Mouse (Mus musculus): ENCODE results near the gene Nelfb. TPM values are rescaled to one million over a fixed set of nuclear protein-coding genes. Genes with fewer than 3 reads are reported as not detected.

The Nelfb gene
- polyA plus RNA-seq, 1 experiment: 91.3 TPM

DNA sequence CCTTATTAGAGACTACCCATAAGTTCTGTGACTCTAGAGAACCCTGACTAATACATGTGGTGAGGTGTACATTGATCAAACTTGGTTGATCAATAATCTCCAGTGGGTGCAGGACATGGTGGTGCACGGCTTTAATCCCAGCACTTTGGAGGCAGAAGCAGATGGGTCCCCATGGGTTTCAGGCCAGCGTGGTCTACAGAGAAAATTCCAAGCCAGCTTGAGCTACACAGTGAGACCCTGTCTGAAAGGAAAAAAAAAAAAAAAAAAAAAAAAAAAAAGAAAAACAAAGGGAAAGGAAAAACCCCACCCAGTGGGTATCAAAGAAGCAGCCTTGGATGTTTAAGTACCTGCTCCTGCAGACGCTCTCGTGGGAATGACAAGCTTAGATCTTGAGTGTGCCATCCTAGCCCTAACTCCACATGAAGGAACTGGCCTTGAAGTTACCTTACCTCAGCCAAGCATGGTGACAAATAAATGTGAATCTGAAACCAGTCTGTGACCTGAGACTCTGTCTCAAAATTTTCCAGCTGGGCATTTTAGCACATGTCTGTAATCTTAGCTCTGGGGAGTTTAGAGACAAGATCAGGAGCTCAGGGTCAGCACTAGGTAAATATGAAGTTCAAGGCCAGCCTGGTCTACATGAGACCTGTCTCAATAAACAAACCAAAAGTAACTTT, 59.9 kb downstream of the Nelfb start:
- TF ChIP-seq CTCF (IDR thresholded peaks at IDR 0.05; ENCODE audit: borderline replicate concordance, extremely low read depth, insufficient read depth, insufficient read length): no peak
- no peak for TF ChIP-seq POLR2A (IDR thresholded peaks at IDR 0.05; ENCODE audit: borderline replicate concordance, extremely low read depth, insufficient read depth, insufficient read length, poor library complexity, severe bottlenecking)

More for the DNA sequence above, 59.9 kb downstream of the Nelfb start:
- DNase-seq (ENCODE audit: low read depth): no peak

Other genes starting within 250 kb of the Nelfb start
- gene Dph7, start 249.1 kb downstream of the Nelfb start, polyA plus RNA-seq (2012; rRNA removed): 39.8 and 46.4 TPM in 2 replicates
- gene Mrpl41, start 236.4 kb downstream of the Nelfb start, polyA plus RNA-seq (2012; rRNA removed): 83.9 and 115 TPM in 2 replicates
- gene Pnpla7, start 235.5 kb downstream of the Nelfb start, polyA plus RNA-seq (2012; rRNA removed): 5.5 and 6.4 TPM in 2 replicates
- 194 and 297 TPM in 2 replicates for gene Nsmf, start 157.1 kb downstream of the Nelfb start, polyA plus RNA-seq (2012; rRNA removed)
- 0.11 and 0.18 TPM in 2 replicates for gene Entpd8, start 131.2 kb downstream of the Nelfb start, polyA plus RNA-seq (2012; rRNA removed)
- gene Noxa1, start 116.3 kb downstream of the Nelfb start, polyA plus RNA-seq (2012; rRNA removed): 0.04 TPM in 2 replicates
- 50.0 and 58.5 TPM in 2 replicates for gene Nrarp, start 30.7 kb downstream of the Nelfb start, polyA plus RNA-seq (2012; rRNA removed)
- gene Tor4a, start 14.6 kb downstream of the Nelfb start, polyA plus RNA-seq (2012; rRNA removed): 1.9 and 2.0 TPM in 2 replicates
- gene Stpg3, start 3.1 kb upstream of the Nelfb start, polyA plus RNA-seq (2012; rRNA removed): not detected in 2 replicates
- gene Fam166a, start 7.3 kb upstream of the Nelfb start, polyA plus RNA-seq (2012; rRNA removed): 0.10 and 0.14 TPM in 2 replicates
- 449 and 524 TPM in 2 replicates for gene Tubb4b, start 13.2 kb upstream of the Nelfb start, polyA plus RNA-seq (2012; rRNA removed)
- not detected in 2 replicates for gene Slc34a3, start 22.9 kb upstream of the Nelfb start, polyA plus RNA-seq (2012; rRNA removed)
- gene Rnf224, start 25.3 kb upstream of the Nelfb start, polyA plus RNA-seq (2012; rRNA removed): not detected in 2 replicates
- 127 and 148 TPM in 2 replicates for gene Rnf208, start 30.8 kb upstream of the Nelfb start, polyA plus RNA-seq (2012; rRNA removed)
- 0.10 and 0.67 TPM in 2 replicates for gene Cysrt1, start 31.0 kb upstream of the Nelfb start, polyA plus RNA-seq (2012; rRNA removed)
- gene AL732309.1, start 35.4 kb upstream of the Nelfb start, polyA plus RNA-seq (2012; rRNA removed): 19.1 and 22.6 TPM in 2 replicates
- gene Tmem203, start 44.0 kb upstream of the Nelfb start, polyA plus RNA-seq (2012; rRNA removed): 26.4 and 32.2 TPM in 2 replicates
- 7.7 and 13.0 TPM in 2 replicates for gene Tprn, start 51.1 kb upstream of the Nelfb start, polyA plus RNA-seq (2012; rRNA removed)
- gene Ssna1, start 60.9 kb upstream of the Nelfb start, polyA plus RNA-seq (2012; rRNA removed): 105 and 160 TPM in 2 replicates
- 131 and 149 TPM in 2 replicates for gene Anapc2, start 61.0 kb upstream of the Nelfb start, polyA plus RNA-seq (2012; rRNA removed)
- gene Tmem210, start 76.7 kb upstream of the Nelfb start, polyA plus RNA-seq (2012; rRNA removed): not detected in 2 replicates
- 0.07 TPM in 1 of 2 replicates, not detected in the other for gene Lrrc26, start 78.4 kb upstream of the Nelfb start, polyA plus RNA-seq (2012; rRNA removed)
- gene Grin1, start 107.7 kb upstream of the Nelfb start, polyA plus RNA-seq (2012; rRNA removed): 24.4 and 47.2 TPM in 2 replicates
- gene Man1b1, start 120.8 kb upstream of the Nelfb start, polyA plus RNA-seq (2012; rRNA removed): 22.5 and 37.0 TPM in 2 replicates
- gene Dpp7, start 144.9 kb upstream of the Nelfb start, polyA plus RNA-seq (2012; rRNA removed): 35.3 and 57.1 TPM in 2 replicates
- 2.4 TPM in 2 replicates for gene Uap1l1, start 154.2 kb upstream of the Nelfb start, polyA plus RNA-seq (2012; rRNA removed)
- 20.1 and 48.8 TPM in 2 replicates for gene Sapcd2, start 160.8 kb upstream of the Nelfb start, polyA plus RNA-seq (2012; rRNA removed)
- 2.2 and 2.3 TPM in 2 replicates for gene Entpd2, start 184.4 kb upstream of the Nelfb start, polyA plus RNA-seq (2012; rRNA removed)
- 621 and 644 TPM in 2 replicates for gene Npdc1, start 187.9 kb upstream of the Nelfb start, polyA plus RNA-seq (2012; rRNA removed)
- gene Fut7, start 211.8 kb upstream of the Nelfb start, polyA plus RNA-seq (2012; rRNA removed): 0.42 and 0.57 TPM in 2 replicates
- gene Abca2, start 217.2 kb upstream of the Nelfb start, polyA plus RNA-seq (2012; rRNA removed): 29.8 and 60.6 TPM in 2 replicates
- 1.1 and 1.9 TPM in 2 replicates for gene Clic3, start 245.3 kb upstream of the Nelfb start, polyA plus RNA-seq (2012; rRNA removed)
- 109 and 142 TPM in 2 replicates for gene Paxx, start 249.6 kb upstream of the Nelfb start, polyA plus RNA-seq (2012; rRNA removed)